In the genomic region with DNA sequence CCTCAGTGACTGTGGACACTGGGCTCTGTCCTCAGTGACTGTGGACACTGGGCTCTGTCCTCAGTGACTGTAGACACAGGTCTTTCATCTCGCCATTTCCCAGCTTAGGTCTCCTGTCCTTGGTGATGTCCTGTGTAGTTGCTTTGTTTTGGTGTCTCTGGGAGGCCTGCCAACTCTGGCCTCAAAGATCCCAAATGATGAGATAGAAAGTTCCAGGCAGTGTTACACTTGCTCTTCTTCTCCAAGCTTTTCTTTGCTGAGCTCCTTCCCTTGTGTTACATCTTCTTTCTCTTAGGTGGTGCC, we compare ENCODE assay signal across 23 mouse cellular contexts.
DNase-seq lines count a peak whose midpoint lies in the region; ATAC-seq and TF ChIP-seq lines count a peak whose summit lies in the region.
"Had no signal": no experiment of that assay in that cellular context is flagged by ENCODE, and none has a peak within 500 bp of the region (broad histone marks: within the 10 kb centered on the region; RNA-seq: fewer than 3 reads in every experiment).

No protein-coding gene starts in this region.

- ATAC-seq in heart, embryonic 12.5 days (ENCODE audit: insufficient number of reproducible peaks, low FRiP score), result peak; percentile 66
- no peak for ATAC-seq in heart, embryonic 13.5 days (ENCODE audit: extremely low read depth, insufficient number of reproducible peaks, low FRiP score, low TSS enrichment)
- no peak for ATAC-seq in kidney, embryonic 15.5 days (replicated peaks; ENCODE audit: low FRiP score)
- ATAC-seq: midbrain, embryonic 13.5 days had no signal

- TF ChIP-seq CTCF in thymus, adult 2 months (IDR thresholded peaks at IDR 0.05; ENCODE audit: borderline replicate concordance, control insufficient read depth, extremely low read depth, insufficient read depth, low read length, poor library complexity), result no peak

- no peaks in the 10 kb centered on the region for H3K36me3 ChIP-seq in heart, embryonic 12.5 days
- H3K36me3 ChIP-seq in heart, embryonic 13.5 days, result no peaks in the 10 kb centered on the region
- no peaks in the 10 kb centered on the region for H3K36me3 ChIP-seq in thymus, adult 2 months (ENCODE audit: control insufficient read depth, insufficient read depth, low read length)
- no peaks in the 10 kb centered on the region for H3K36me3 ChIP-seq in kidney, embryonic 15.5 days
- H3K36me3 ChIP-seq: hindbrain, embryonic 10.5 days; midbrain, embryonic 13.5 days; neural tube, embryonic 15.5 days had no signal

- no peaks in the 10 kb centered on the region for H3K27me3 ChIP-seq in heart, embryonic 12.5 days (replicated peaks)
- no peaks in the 10 kb centered on the region for H3K27me3 ChIP-seq in heart, embryonic 13.5 days (replicated peaks)
- no peaks in the 10 kb centered on the region for H3K27me3 ChIP-seq in thymus, adult 2 months (ENCODE audit: control insufficient read depth, insufficient read depth, low read length)
- H3K27me3 ChIP-seq in kidney, embryonic 15.5 days, result peaks cover 16% of the 10 kb centered on the region
- H3K27me3 ChIP-seq: CH12.LX; midbrain, embryonic 13.5 days; neural tube, embryonic 15.5 days had no signal

- H3K4me3 ChIP-seq in heart, embryonic 12.5 days, result no peak overlapping the region
- peak overlapping the region; percentile 21; the same call in 1 of the 2 replicates for H3K4me3 ChIP-seq in heart, embryonic 13.5 days
- H3K4me3 ChIP-seq in thymus, adult 2 months (ENCODE audit: control insufficient read depth, insufficient read depth, low read length), result no peak overlapping the region
- no peak overlapping the region for H3K4me3 ChIP-seq in kidney, embryonic 15.5 days (replicated peaks)
- H3K4me3 ChIP-seq: erythroblast, embryonic 14.5 days; hindbrain, embryonic 10.5 days; layer of hippocampus, adult 2 months; midbrain, embryonic 13.5 days; neural tube, embryonic 15.5 days had no signal

- peaks cover 19% of the 10 kb centered on the region for H3K4me1 ChIP-seq in heart, embryonic 12.5 days (replicated peaks)
- peaks cover 26% of the 10 kb centered on the region for H3K4me1 ChIP-seq in heart, embryonic 13.5 days
- peaks cover 4% of the 10 kb centered on the region; the same call in 1 of the 2 replicates for H3K4me1 ChIP-seq in thymus, adult 2 months (replicated peaks; ENCODE audit: control insufficient read depth, insufficient read depth, low read length)
- H3K4me1 ChIP-seq in kidney, embryonic 15.5 days, result no peaks in the 10 kb centered on the region; the same call in 1 of the 2 replicates
- H3K4me1 ChIP-seq: midbrain, embryonic 13.5 days; neural tube, embryonic 15.5 days had no signal

- WGBS in heart, embryonic 12.5 days, result 25% methylated on average over 1 of the region's 1 CpGs
- 21% methylated on average over 1 of the region's 1 CpGs for WGBS in heart, embryonic 13.5 days
- WGBS in thymus, adult 2 months, result 79% methylated on average over 1 of the region's 1 CpGs
- WGBS in kidney, embryonic 15.5 days, result 72% methylated on average over 1 of the region's 1 CpGs

- peak overlapping the region; percentile 56 for H3K4me2 ChIP-seq in heart, embryonic 12.5 days
- peak overlapping the region; percentile 53 for H3K4me2 ChIP-seq in heart, embryonic 13.5 days
- no peak overlapping the region for H3K4me2 ChIP-seq in kidney, embryonic 15.5 days
- H3K4me2 ChIP-seq: midbrain, embryonic 13.5 days; neural tube, embryonic 15.5 days had no signal

- no peaks in the 10 kb centered on the region for H3K9me3 ChIP-seq in heart, embryonic 12.5 days (replicated peaks)
- no peaks in the 10 kb centered on the region for H3K9me3 ChIP-seq in heart, embryonic 13.5 days
- H3K9me3 ChIP-seq in kidney, embryonic 15.5 days (replicated peaks), result no peaks in the 10 kb centered on the region
- H3K9me3 ChIP-seq: hindbrain, embryonic 10.5 days; midbrain, embryonic 13.5 days; neural tube, embryonic 15.5 days had no signal

- TF ChIP-seq POLR2A in thymus, adult 2 months (IDR thresholded peaks at IDR 0.05; ENCODE audit: control insufficient read depth, extremely low read depth, insufficient read depth, low read length, poor library complexity), result no peak

- H3K9ac ChIP-seq in heart, embryonic 12.5 days, result no peak overlapping the region
- peak overlapping the region; percentile 33; the same call in 1 of the 2 replicates for H3K9ac ChIP-seq in heart, embryonic 13.5 days
- H3K9ac ChIP-seq in kidney, embryonic 15.5 days, result no peak overlapping the region
- H3K9ac ChIP-seq: forebrain, postnatal 0 days; midbrain, embryonic 13.5 days; neural tube, embryonic 15.5 days had no signal

- H3K27ac ChIP-seq in heart, embryonic 12.5 days (ENCODE audit: poor library complexity, severe bottlenecking), result peak overlapping the region; percentile 90
- H3K27ac ChIP-seq in heart, embryonic 13.5 days (replicated peaks), result peak overlapping the region; percentile 86
- no peak overlapping the region for H3K27ac ChIP-seq in thymus, adult 2 months (ENCODE audit: control insufficient read depth, insufficient read depth, low read length)
- H3K27ac ChIP-seq in kidney, embryonic 15.5 days, result no peak overlapping the region
- H3K27ac ChIP-seq: hindbrain, embryonic 10.5 days; layer of hippocampus, adult 2 months; midbrain, embryonic 13.5 days; neural tube, embryonic 15.5 days had no signal

- peak; percentile 35 for DNase-seq in adrenal gland, adult 2 months
- DNase-seq in adrenal gland, postnatal 4 days (ENCODE audit: low spot score in 2 of 2), result no peak
- DNase-seq in heart, adult 8-10 months (ENCODE audit: low spot score), result no peak
- DNase-seq in heart, postnatal 4 days, result peak; percentile 27
- DNase-seq in thymus, adult 2 months, result no peak
- DNase-seq: cerebellum, adult 9-11 months; forebrain, postnatal 0 days; gastrocnemius, postnatal 36 days; kidney, adult 18-20 months; kidney, postnatal 14 days; left cerebral cortex, postnatal 4 days; liver; lung, postnatal 10 days; right cerebral cortex, postnatal 25 days had no signal

Comparison
In these comparisons a context has a peak if more than half of its experiments do, and no peak if none do; other contexts are left out.
1. DNase-seq: peak in adrenal gland, adult 2 months (single experiment) and heart, postnatal 4 days (single experiment); none in adrenal gland, postnatal 4 days (0 of 2), heart, adult 8-10 months (single experiment) and thymus, adult 2 months (single experiment).
2. H3K27ac ChIP-seq: peak in heart, embryonic 12.5 days (single experiment) and heart, embryonic 13.5 days (single experiment); none in thymus, adult 2 months (single experiment) and kidney, embryonic 15.5 days (single experiment).